Mouse (Mus musculus) bone marrow, adult 2 months (tissue): ENCODE results near the gene Apopt1.
A peak's percentile ranks its signal among the peaks of the same experiment; 100 is the strongest.

ENCODE experiments used
- CTCF ChIP-seq: fragments of 200-500 bp; IDR thresholded peaks from 2 replicates; pipeline ENCODE4 v1.5.1; 2011; ENCODE audit warnings: low read length, control low read depth; ENCODE audit not compliant: control insufficient read depth, insufficient read depth
- POLR2A ChIP-seq: fragments of 200-500 bp; IDR thresholded peaks from 2 replicates; pipeline ENCODE4 v1.6.1; 2011; ENCODE audit warnings: low read depth, mild to moderate bottlenecking, control low read depth, low read length, borderline replicate concordance; ENCODE audit not compliant: control insufficient read depth

DNA sequence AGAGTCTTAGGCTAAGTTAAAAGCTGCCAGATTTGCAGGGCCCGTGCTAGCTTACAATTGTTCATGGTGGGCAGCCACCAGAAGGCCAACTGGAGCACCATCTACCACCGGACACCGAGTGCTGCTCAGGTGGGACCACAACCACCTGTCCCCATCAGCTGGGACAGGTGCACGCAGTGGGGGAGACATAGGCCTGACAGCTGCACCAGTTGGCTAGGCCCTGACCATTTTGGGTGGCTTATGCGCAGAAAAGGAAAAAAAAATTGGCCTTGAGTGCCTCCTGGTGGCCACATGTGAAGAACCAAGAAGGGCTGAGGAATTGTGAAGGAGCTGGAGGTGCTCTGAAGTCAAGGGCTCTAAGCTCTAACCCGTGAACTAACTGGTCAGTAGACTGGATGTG, 16.8 kb upstream of the Apopt1 start:
- TF ChIP-seq CTCF, result peak; percentile 58
- no peak for TF ChIP-seq POLR2A
